Mouse (Mus musculus): ENCODE measurements around the gene 1700001F09Rik. TPM values are rescaled to one million over a fixed set of nuclear protein-coding genes. Genes with fewer than 3 reads are reported as not detected.
"Not testable (repeated sequence)": the region's sequence is repeated elsewhere in the genome, so short reads cannot be mapped to it uniquely, and the experiment has no call there.

Gene 1700001F09Rik
- not detected in 2 replicates for polyA plus RNA-seq (2014; fragmentation: Nextera tagmentation; extraction: Ambion mirVana)

DNA sequence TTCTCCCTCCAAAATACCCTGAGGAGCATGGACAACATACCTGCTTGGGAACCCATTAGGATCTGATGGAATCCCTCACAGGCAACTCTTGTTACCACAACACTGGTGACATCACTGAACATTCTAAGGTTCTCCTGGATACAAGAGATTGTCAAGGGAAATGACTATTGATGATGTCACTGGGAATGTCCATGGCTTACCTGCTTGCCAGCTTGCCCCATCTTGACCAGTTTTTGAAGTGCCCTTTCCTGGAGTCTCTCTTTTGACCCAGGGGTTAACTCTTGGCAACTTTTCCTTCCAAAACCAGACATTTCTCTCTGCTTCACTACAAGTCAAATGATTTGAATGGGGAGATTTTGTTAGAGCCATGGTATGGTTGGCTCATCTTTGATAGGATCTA, at the start of gene 1700001F09Rik:
Gene 1700001F09Rik (minus strand): TSS at position 101 of the 400 bp plus-strand sequence.
- not testable (repeated sequence) for H3K4me1 ChIP-seq (ENCODE audit: insufficient read depth); ATAC-seq (ENCODE audit: insufficient read depth); H3K9ac ChIP-seq; H3K27me3 ChIP-seq (ENCODE audit: insufficient read depth, low read length); H3K27ac ChIP-seq (ENCODE audit: low read depth); H3K4me3 ChIP-seq (ENCODE audit: low read depth, low read length); H3K9me3 ChIP-seq (ENCODE audit: low read depth, low read length); DNase-seq; H3K36me3 ChIP-seq (ENCODE audit: insufficient read depth); H3K4me2 ChIP-seq

DNA sequence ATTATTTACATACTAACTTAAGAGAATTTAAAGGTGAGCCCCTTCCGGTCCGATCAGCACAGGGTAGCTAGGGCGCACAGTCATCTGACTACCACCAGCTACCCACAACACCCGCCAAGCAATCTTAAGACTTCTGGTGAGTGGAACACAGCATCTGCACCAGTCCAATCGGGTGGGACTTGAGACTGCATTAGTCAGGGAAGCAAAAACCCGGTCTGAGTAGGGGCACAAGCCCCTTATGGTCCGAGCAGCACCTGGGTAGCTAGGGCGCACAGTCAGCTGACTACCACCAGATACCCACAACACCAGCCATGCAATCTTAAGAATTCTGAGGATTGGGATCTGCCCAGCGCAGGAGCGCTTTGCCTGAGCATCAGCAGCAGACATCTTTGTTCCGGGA, 14.1 kb upstream of the 1700001F09Rik start:
- 78% methylated on average over 11 of the region's 11 CpGs for WGBS
- not testable (repeated sequence) for H3K27me3 ChIP-seq (ENCODE audit: insufficient read depth, low read length); H3K36me3 ChIP-seq (ENCODE audit: insufficient read depth); H3K4me3 ChIP-seq (ENCODE audit: low read depth, low read length); H3K9ac ChIP-seq; ATAC-seq (ENCODE audit: insufficient read depth); H3K4me2 ChIP-seq; H3K9me3 ChIP-seq (ENCODE audit: low read depth, low read length); H3K27ac ChIP-seq (ENCODE audit: low read depth); DNase-seq; H3K4me1 ChIP-seq (ENCODE audit: insufficient read depth)

DNA sequence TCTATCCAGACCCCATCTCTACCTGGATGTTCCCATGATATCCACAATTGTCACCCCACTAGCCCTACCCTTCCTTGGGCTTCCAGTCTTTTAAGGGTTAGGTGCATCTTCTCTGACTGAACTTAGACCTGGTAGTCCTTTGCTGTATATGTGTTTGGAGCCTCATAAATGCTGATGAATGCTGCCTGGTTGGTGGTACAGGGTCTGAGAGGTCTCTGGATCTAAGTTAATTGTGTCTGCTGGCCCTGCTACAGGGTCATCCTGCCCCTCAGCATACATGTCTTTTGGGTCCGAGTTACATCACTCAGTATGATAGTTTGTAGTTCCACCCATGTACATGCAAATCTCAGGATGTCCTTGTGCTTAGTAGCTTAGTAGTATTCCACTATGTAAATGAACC, 11.6 kb upstream of the 1700001F09Rik start:
- not testable (repeated sequence) for ATAC-seq (ENCODE audit: insufficient read depth); H3K9me3 ChIP-seq (ENCODE audit: low read depth, low read length); H3K4me1 ChIP-seq (ENCODE audit: insufficient read depth); H3K4me2 ChIP-seq; H3K36me3 ChIP-seq (ENCODE audit: insufficient read depth); H3K27ac ChIP-seq (ENCODE audit: low read depth); H3K4me3 ChIP-seq (ENCODE audit: low read depth, low read length); DNase-seq; H3K27me3 ChIP-seq (ENCODE audit: insufficient read depth, low read length); H3K9ac ChIP-seq
- 53% methylated on average over 1 of the region's 1 CpGs for WGBS

DNA sequence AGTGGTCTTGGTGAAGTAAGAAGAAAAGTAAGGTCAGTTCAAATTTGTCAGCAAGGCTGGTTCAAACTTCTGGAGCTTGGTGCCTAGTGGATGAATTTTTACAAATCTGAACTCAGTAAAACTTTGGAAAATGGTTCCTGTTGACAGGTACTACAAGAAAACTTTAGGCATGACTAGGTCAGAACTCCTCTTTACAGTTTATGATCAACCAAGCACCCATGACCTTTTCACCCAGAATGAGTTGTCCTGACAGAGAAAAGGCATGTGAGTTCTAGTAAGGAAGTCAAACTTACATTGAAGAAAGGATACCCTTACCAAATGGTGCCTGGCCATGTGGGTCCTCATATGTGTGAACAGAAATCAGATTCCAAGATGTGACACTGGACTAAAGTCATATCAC, 9.9 kb upstream of the 1700001F09Rik start:
- not testable (repeated sequence) for H3K4me1 ChIP-seq (ENCODE audit: insufficient read depth); H3K27ac ChIP-seq (ENCODE audit: low read depth); H3K9ac ChIP-seq; H3K36me3 ChIP-seq (ENCODE audit: insufficient read depth); H3K4me2 ChIP-seq; H3K4me3 ChIP-seq (ENCODE audit: low read depth, low read length); ATAC-seq (ENCODE audit: insufficient read depth); DNase-seq; H3K9me3 ChIP-seq (ENCODE audit: low read depth, low read length); H3K27me3 ChIP-seq (ENCODE audit: insufficient read depth, low read length)

DNA sequence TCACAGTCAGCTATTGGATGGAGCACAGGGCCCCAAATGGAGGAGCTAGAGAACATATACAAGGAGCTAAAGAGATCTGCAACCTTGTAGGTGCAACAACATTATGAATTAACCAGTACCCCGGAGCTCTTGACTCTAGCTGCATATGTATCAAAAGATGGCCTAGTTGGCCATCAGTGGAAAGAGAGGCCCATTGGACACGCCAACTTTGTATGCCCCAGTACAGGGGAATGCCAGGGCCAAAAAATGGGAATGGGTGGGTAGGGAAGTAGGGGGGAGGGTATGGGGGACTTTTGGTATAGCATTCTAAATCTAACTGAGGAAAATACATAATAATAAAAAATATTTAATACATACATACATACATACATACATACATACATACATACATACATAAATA, 5.3 kb upstream of the 1700001F09Rik start:
- not testable (repeated sequence) for H3K36me3 ChIP-seq (ENCODE audit: insufficient read depth); DNase-seq; H3K4me1 ChIP-seq (ENCODE audit: insufficient read depth); H3K27ac ChIP-seq (ENCODE audit: low read depth); ATAC-seq (ENCODE audit: insufficient read depth); H3K4me2 ChIP-seq; H3K4me3 ChIP-seq (ENCODE audit: low read depth, low read length); H3K9me3 ChIP-seq (ENCODE audit: low read depth, low read length); H3K27me3 ChIP-seq (ENCODE audit: insufficient read depth, low read length); H3K9ac ChIP-seq
- 82% methylated on average over 2 of the region's 2 CpGs for WGBS

DNA sequence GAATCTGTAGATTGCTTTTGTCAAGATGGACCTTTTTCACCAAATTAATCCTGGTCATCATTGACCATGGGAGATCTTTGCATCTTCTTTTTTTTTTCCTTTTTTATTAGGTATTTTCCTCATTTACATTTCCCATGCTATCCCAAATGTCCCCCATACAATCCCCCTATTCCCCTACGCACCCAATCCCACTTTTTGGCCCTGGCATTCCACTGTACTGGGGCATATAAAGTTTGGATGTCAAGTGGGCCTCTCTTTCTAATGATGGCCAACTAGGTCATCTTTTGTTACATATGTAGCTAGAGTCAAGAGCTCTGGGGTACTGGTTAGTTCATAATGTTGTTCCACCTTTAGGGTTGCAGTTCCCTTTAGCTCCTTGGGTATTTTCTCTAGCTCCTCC, 10.0 kb downstream of the 1700001F09Rik start:
- H3K4me1 ChIP-seq (ENCODE audit: insufficient read depth); DNase-seq; H3K36me3 ChIP-seq (ENCODE audit: insufficient read depth); ATAC-seq (ENCODE audit: insufficient read depth); H3K27me3 ChIP-seq (ENCODE audit: insufficient read depth, low read length); H3K4me3 ChIP-seq (ENCODE audit: low read depth, low read length); H3K4me2 ChIP-seq; H3K9me3 ChIP-seq (ENCODE audit: low read depth, low read length); H3K9ac ChIP-seq; H3K27ac ChIP-seq (ENCODE audit: low read depth): not testable (repeated sequence)
- 52% methylated on average over 1 of the region's 1 CpGs for WGBS

DNA sequence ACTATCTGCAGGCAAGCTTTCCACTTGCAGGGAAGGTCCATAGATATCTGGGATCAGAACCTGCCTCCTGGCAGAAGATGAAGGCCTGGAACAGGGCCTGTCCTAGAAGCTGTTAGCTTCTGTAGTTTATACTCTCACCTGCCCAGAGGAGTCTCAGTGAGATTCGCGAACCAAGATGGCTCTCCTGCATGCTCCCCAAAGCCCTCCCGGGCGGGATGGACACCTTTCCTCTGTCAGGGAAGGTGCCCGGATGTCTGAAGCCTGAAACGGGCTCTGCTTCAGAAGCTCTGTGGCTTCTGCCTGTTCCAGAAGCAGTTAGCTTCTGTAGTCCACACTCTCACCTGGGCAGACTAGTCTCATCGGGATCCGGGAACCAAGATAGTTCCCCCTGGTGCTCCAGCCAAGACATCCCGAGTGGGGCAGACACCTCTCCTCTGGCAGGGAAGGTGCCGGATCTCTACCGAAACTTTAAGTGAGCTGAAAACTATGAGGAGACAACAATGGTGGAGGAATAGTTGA, 16.2 kb downstream of the 1700001F09Rik start:
- not testable (repeated sequence) for H3K36me3 ChIP-seq (ENCODE audit: insufficient read depth); H3K27me3 ChIP-seq (ENCODE audit: insufficient read depth, low read length); H3K27ac ChIP-seq (ENCODE audit: low read depth); H3K4me2 ChIP-seq; H3K4me1 ChIP-seq (ENCODE audit: insufficient read depth); H3K4me3 ChIP-seq (ENCODE audit: low read depth, low read length); H3K9ac ChIP-seq; ATAC-seq (ENCODE audit: insufficient read depth); DNase-seq; H3K9me3 ChIP-seq (ENCODE audit: low read depth, low read length)
- 90% methylated on average over 9 of the region's 11 CpGs for WGBS

DNA sequence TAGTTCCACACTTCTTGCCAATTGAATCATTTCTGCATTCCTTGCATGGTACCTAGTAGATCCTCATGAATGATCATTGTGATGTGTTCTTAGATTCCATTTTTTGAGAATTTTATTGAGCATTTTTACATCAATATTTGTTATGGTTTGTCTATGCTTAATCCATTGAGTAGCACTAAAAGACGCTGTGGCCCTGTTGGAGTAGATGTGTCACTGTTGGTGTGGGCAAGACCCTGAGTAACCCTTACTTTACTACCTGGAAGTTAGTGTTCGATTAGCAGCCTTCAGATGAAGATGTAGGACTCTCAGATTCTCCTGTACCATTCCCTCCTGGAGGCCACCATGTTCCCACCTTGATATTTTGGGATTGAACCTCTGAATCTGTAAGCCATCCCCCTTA, 19.0 kb downstream of the 1700001F09Rik start:
- not testable (repeated sequence) for H3K4me2 ChIP-seq; H3K27ac ChIP-seq (ENCODE audit: low read depth); DNase-seq; H3K4me3 ChIP-seq (ENCODE audit: low read depth, low read length); ATAC-seq (ENCODE audit: insufficient read depth); H3K4me1 ChIP-seq (ENCODE audit: insufficient read depth); H3K9me3 ChIP-seq (ENCODE audit: low read depth, low read length); H3K27me3 ChIP-seq (ENCODE audit: insufficient read depth, low read length); H3K36me3 ChIP-seq (ENCODE audit: insufficient read depth); H3K9ac ChIP-seq
- 56% methylated on average over 2 of the region's 2 CpGs for WGBS

DNA sequence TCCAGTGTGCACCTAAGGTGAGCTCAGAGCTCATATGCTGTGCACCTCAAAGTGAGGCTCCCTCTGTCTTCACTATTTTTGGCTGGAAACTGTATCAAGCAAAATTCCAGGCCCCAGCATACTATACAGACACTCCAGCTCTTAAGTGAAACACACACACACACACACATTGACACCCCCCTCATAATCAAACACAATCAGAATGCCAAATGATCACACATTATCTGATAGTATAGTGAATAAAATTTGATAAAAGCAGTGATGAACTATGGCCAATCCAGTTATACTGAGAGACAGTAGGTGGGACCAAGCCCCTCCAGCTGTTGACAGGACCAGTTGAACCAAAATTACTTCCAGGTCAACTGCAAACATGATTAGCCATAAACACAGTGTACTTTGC, 28.1 kb downstream of the 1700001F09Rik start:
- DNase-seq; H3K27me3 ChIP-seq (ENCODE audit: insufficient read depth, low read length); H3K9ac ChIP-seq; H3K4me3 ChIP-seq (ENCODE audit: low read depth, low read length); H3K27ac ChIP-seq (ENCODE audit: low read depth); H3K36me3 ChIP-seq (ENCODE audit: insufficient read depth); H3K4me1 ChIP-seq (ENCODE audit: insufficient read depth); H3K4me2 ChIP-seq; ATAC-seq (ENCODE audit: insufficient read depth); H3K9me3 ChIP-seq (ENCODE audit: low read depth, low read length): not testable (repeated sequence)

DNA sequence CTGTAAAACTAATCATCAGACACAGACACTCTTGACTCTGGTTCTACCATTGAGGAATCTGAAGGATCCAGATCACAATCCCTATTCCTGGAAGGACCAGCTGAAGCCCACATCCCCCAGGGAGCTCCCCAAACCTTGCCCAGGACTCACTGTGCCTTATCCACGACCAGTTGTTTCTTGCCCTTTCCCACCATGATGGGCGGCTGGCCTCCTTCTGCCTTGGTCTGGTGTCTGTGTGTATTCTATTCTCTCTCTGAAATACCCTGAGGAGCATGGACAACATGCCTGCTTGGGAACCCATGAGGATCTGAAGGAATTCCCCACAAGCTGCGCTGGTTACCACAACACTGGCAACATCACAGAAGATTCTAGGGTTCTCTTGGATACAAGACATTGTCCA, 54.1 kb downstream of the 1700001F09Rik start, which contains the start of gene Gm8127:
Gene Gm8127 (minus strand): TSS at position 330 of the 400 bp plus-strand sequence.
- not testable (repeated sequence) for H3K9ac ChIP-seq; H3K9me3 ChIP-seq (ENCODE audit: low read depth, low read length)

More for the DNA sequence above, 54.1 kb downstream of the 1700001F09Rik start, which contains the start of gene Gm8127:
- H3K27me3 ChIP-seq (ENCODE audit: insufficient read depth, low read length); H3K27ac ChIP-seq (ENCODE audit: low read depth); H3K4me1 ChIP-seq (ENCODE audit: insufficient read depth); H3K4me2 ChIP-seq; DNase-seq; H3K4me3 ChIP-seq (ENCODE audit: low read depth, low read length); H3K36me3 ChIP-seq (ENCODE audit: insufficient read depth); ATAC-seq (ENCODE audit: insufficient read depth): not testable (repeated sequence)
- 76% methylated on average over 3 of the region's 3 CpGs for WGBS
